Mouse (Mus musculus) MEL (cell line): ENCODE data around the gene Icam1. TPM values are rescaled to one million over a fixed set of nuclear protein-coding genes. Genes with fewer than 3 reads are reported as not detected.
"Not testable (repeated sequence)": the region's sequence is repeated elsewhere in the genome, so short reads cannot be mapped to it uniquely, and the experiment has no call there.

Experiments
- DNase-seq: peaks from one replicate; pipeline ENCODE4 v3.0.0; 2011; ENCODE audit warnings: low read depth, low spot score
- H3K27ac ChIP-seq: 2 replicates; pipeline ENCODE4 v1.5.1; 2012; ENCODE audit warnings: low read depth, mild to moderate bottlenecking, control low read depth, low read length, moderate library complexity; ENCODE audit not compliant: control insufficient read depth
- H3K27me3 ChIP-seq, 2 experiments: fragments of 150-350 bp in 1 of 2; sonication (generic) in 1 of 2; 2 replicates each; pipeline ENCODE4 v1.6.1; 2012; ENCODE audit warnings: low read length in 2 of 2, mild to moderate bottlenecking in 2 of 2, improper control_type of control experiment in 1 of 2, moderate library complexity in 1 of 2; ENCODE audit not compliant: insufficient read depth in 2 of 2, control insufficient read depth in 1 of 2
- H3K36me3 ChIP-seq, 2 experiments: 2 replicates each; pipeline ENCODE4 v1.6.1; 2012 to 2014; ENCODE audit warnings: low read length in 2 of 2, improper control_type of control experiment in 1 of 2, inconsistent platforms in 1 of 2, mild to moderate bottlenecking in 1 of 2; ENCODE audit not compliant: insufficient read depth in 2 of 2, control insufficient read depth in 1 of 2
- H3K4me1 ChIP-seq, 2 experiments: fragments of 150-350 bp in 1 of 2; sonication (generic) in 1 of 2; 2 replicates each; pipeline ENCODE4 v1.6.1; 2012; ENCODE audit warnings: low read length in 2 of 2, improper control_type of control experiment in 1 of 2, mild to moderate bottlenecking in 1 of 2; ENCODE audit not compliant: insufficient read depth in 2 of 2, control insufficient read depth in 1 of 2
- H3K4me3 ChIP-seq, 2 experiments: fragments of 150-350 bp in 1 of 2; sonication (generic) in 1 of 2; 2 replicates each; pipeline ENCODE4 v1.5.1; 2012; ENCODE audit warnings: low read depth in 2 of 2, low read length in 2 of 2, mild to moderate bottlenecking in 2 of 2, moderate library complexity in 2 of 2, control low read depth in 1 of 2, improper control_type of control experiment in 1 of 2; ENCODE audit not compliant: control insufficient read depth in 1 of 2, insufficient read depth in 1 of 2
- H3K79me2 ChIP-seq: 2 replicates; pipeline ENCODE4 v1.6.1; 2012; ENCODE audit warnings: mild to moderate bottlenecking, low read length, moderate library complexity; ENCODE audit not compliant: control insufficient read depth, poor library complexity, insufficient read depth
- H3K9ac ChIP-seq: 2 replicates; pipeline ENCODE4 v1.6.1; 2012; ENCODE audit warnings: low read depth, mild to moderate bottlenecking, control low read depth, low read length, moderate library complexity; ENCODE audit not compliant: control insufficient read depth, poor library complexity, severe bottlenecking
- H3K9me3 ChIP-seq: fragments of 150-350 bp; sonication (generic); replicated peaks from 2 replicates; pipeline ENCODE4 v1.6.1; 2012; ENCODE audit warnings: mild to moderate bottlenecking, low read length, improper control_type of control experiment, moderate library complexity; ENCODE audit not compliant: insufficient read depth
- CTCF ChIP-seq, 3 experiments: IDR thresholded peaks in 2 of 3; conservative IDR thresholded peaks in 1 of 3; 2 replicates each; pipeline ENCODE4 v1.5.1; 2011 to 2012; ENCODE audit warnings: low read length in 3 of 3, low read depth in 2 of 3, mild to moderate bottlenecking in 2 of 3, improper control_type of control experiment in 1 of 3, inconsistent platforms in 1 of 3, mixed read lengths in 1 of 3, moderate library complexity in 1 of 3; ENCODE audit not compliant: control insufficient read depth in 1 of 3, insufficient read depth in 1 of 3, poor library complexity in 1 of 3, severe bottlenecking in 1 of 3
- JUND ChIP-seq: IDR thresholded peaks from 2 replicates; pipeline ENCODE4 v1.6.1; 2011; ENCODE audit warnings: low read depth, mild to moderate bottlenecking, improper control_type of control experiment, low read length
- MYC ChIP-seq: IDR thresholded peaks from 2 replicates; pipeline ENCODE4 v1.6.1; 2011; ENCODE audit warnings: low read depth, mild to moderate bottlenecking, low read length, improper control_type of control experiment, moderate library complexity
- POLR2A ChIP-seq, 2 experiments: IDR thresholded peaks; 2 replicates each; pipeline ENCODE4 v1.6.1; 2011 to 2012; ENCODE audit warnings: low read length in 2 of 2, mild to moderate bottlenecking in 2 of 2, control low read depth in 1 of 2, improper control_type of control experiment in 1 of 2, low read depth in 1 of 2, moderate library complexity in 1 of 2; ENCODE audit not compliant: control insufficient read depth in 1 of 2, insufficient read depth in 1 of 2, poor library complexity in 1 of 2
- RCOR1 ChIP-seq: IDR thresholded peaks from 2 replicates; pipeline ENCODE4 v1.6.1; 2012; ENCODE audit warnings: low read depth, mild to moderate bottlenecking, inconsistent platforms, low read length, improper control_type of control experiment
- TBP ChIP-seq: IDR thresholded peaks from 2 replicates; pipeline ENCODE4 v1.8.0; 2011; ENCODE audit warnings: low read depth, low read length, improper control_type of control experiment
- USF2 ChIP-seq, 2 experiments: IDR thresholded peaks; 2 replicates each; pipeline ENCODE4 v1.6.1; 2011 to 2012; ENCODE audit warnings: improper control_type of control experiment in 2 of 2, low read length in 2 of 2, borderline replicate concordance in 1 of 2, inconsistent platforms in 1 of 2, low read depth in 1 of 2, mild to moderate bottlenecking in 1 of 2; ENCODE audit not compliant: insufficient read depth in 1 of 2
- ZNF384 ChIP-seq: IDR thresholded peaks from 2 replicates; pipeline ENCODE4 v1.6.1; 2012; ENCODE audit warnings: low read depth, mild to moderate bottlenecking, inconsistent platforms, low read length, improper control_type of control experiment
- polyA plus RNA-seq, 2 experiments: library from polyadenylated mRNA; stranded (reverse) in 1 of 2; unstranded in 1 of 2; fragments of >175 nt in 1 of 2; fragments of >200 nt in 1 of 2; gene quantifications; 2 replicates each; pipeline versions ENCODE4 v1.2.1 to v1.2.4; 2012; ENCODE audit warnings: low replicate concordance in 2 of 2, low read depth in 1 of 2; ENCODE audit not compliant: insufficient read length in 2 of 2, insufficient read depth in 1 of 2, missing spikeins in 1 of 2
- total RNA-seq: library from RNA; depleted of rRNA; stranded (reverse); fragments of 300-350 nt; gene quantifications from 2 replicates; pipeline ENCODE4 v1.2.3, GENCODE M21; 2012

Icam1 gene
- total and polyA plus RNA-seq, 3 experiments: 26.0 to 31.0 TPM; not detected in 1

GRCm38 (mm10) chr9:21008007-21008406 lies 7.8 kb upstream of the Icam1 start:
- H3K4me1 ChIP-seq: peaks cover 10 to 29% of the 10 kb centered on the region in 2 experiments

GRCm38 (mm10) chr9:21010362-21010761 lies 5.4 kb upstream of the Icam1 start:
- DNase-seq: no peak
- TF ChIP-seq USF2 (IDR thresholded peaks at IDR 0.05; ENCODE audit: borderline replicate concordance in 1 of 2, insufficient read depth in 1 of 2, low read depth in 1 of 2, low read length in 2 of 2) (no peak), RCOR1 (no peak), TBP (no peak), POLR2A (IDR thresholded peaks at IDR 0.05; ENCODE audit: control insufficient read depth in 1 of 2, insufficient read depth in 1 of 2, low read depth in 1 of 2, low read length in 2 of 2, poor library complexity in 1 of 2) (no peak), ZNF384 (no peak), JUND (no peak)
- TF ChIP-seq, all 39 proteins: peak for 0
- H3K4me3 ChIP-seq: no peak overlapping the region
- H3K4me1 ChIP-seq: peaks cover 10 to 36% of the 10 kb centered on the region in 2 experiments
- peaks cover 0 to 22% of the 10 kb centered on the region in 2 experiments; a peak in 3 of 4 replicates for H3K36me3 ChIP-seq
- H3K9ac ChIP-seq: no peak overlapping the region
- H3K79me2 ChIP-seq: no peaks in the 10 kb centered on the region; the same call in 1 of the 2 replicates
- H3K9me3 ChIP-seq: no peaks in the 10 kb centered on the region
- H3K27me3 ChIP-seq: no peaks in the 10 kb centered on the region
- H3K27ac ChIP-seq: no peak overlapping the region

More at GRCm38 (mm10) chr9:21008007-21008406, 7.8 kb upstream of the Icam1 start:
- H3K36me3 ChIP-seq: peaks cover 3 to 21% of the 10 kb centered on the region in 2 experiments
- H3K27ac ChIP-seq: no peak overlapping the region
- no peak overlapping the region for H3K4me3 ChIP-seq
- TF ChIP-seq MYC (no peak), CTCF (IDR thresholded peaks at IDR 0.05 in 2 of 3, conservative IDR thresholded peaks at IDR 0.05 in 1 of 3; ENCODE audit: control insufficient read depth in 1 of 3, insufficient read depth in 1 of 3, low read depth in 2 of 3, low read length in 3 of 3, poor library complexity in 1 of 3, severe bottlenecking in 1 of 3) (peak in 1 of 3 experiments; percentile 45; a peak in 2 of 6 replicates)
- H3K79me2 ChIP-seq: peaks cover 6% of the 10 kb centered on the region
- peak; percentile 59 for DNase-seq
- no peaks in the 10 kb centered on the region for H3K27me3 ChIP-seq
- no peaks in the 10 kb centered on the region for H3K9me3 ChIP-seq
- H3K9ac ChIP-seq: no peak overlapping the region

- Histone ChIP-seq H3K27ac (peak overlapping the region; percentile 61), H3K4me1 (peaks cover 10 to 36% of the 10 kb centered on the region in 2 experiments)
- H3K9me3 ChIP-seq: not testable (repeated sequence)
Measured at GRCm38 (mm10) chr9:21010939-21011541, 4.7 kb upstream of the Icam1 start.

More at GRCm38 (mm10) chr9:21010939-21011541, 4.7 kb upstream of the Icam1 start:
- not testable (repeated sequence) for H3K27me3 ChIP-seq, H3K9ac ChIP-seq, H3K79me2 ChIP-seq, H3K4me3 ChIP-seq
- peak; percentile 72 for DNase-seq
- peak; percentile 76; the same call in 1 of the 2 replicates for TF ChIP-seq TBP
- H3K36me3 ChIP-seq: peaks cover 0 to 22% of the 10 kb centered on the region in 2 experiments; a peak in 3 of 4 replicates
